Mouse (Mus musculus): ENCODE results near the gene Gm9972.

Gene Gm9972

DNA sequence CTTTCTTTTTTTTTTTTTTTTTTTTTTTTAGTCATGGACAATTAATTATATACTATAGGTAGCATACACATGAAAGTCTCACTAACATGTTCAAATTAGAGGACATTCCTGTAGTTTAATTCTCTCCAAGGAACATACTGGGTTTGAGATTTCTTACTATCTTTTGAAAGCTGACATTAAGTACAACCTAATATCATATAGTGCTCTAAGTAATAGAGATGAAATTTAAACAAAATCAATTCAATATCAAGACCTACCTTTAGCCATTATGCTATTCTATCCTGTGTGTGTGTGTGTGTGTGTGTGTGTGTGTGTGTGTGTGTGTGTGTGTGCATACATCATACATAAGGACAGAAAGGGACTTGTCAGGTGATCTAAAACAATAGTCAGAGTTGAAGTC is at the start of gene Gm9972:
TSS of gene Gm9972 (plus strand) at position 301 of the 400 bp plus-strand sequence.
- DNase-seq, result no peak

DNA sequence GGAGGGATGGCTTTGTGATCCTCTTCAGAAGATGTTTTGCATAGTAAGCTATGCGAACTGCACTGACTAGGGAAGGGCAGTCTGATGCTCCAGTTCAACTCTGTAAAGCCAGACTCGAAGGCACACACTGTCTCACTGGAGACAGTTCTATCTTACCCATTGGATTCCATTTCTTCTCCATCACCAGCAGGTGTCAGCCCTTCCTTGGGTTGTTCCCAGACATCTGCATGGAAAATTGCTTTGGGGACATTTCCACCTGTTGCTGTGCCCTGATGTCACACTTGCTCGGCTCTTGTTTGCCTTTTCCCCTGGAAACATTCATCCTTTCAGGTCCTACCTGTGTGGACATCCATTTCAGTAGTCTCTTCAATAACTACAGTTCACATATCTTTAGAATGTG is 36.4 kb upstream of the Gm9972 start:
- no peak for DNase-seq

DNA sequence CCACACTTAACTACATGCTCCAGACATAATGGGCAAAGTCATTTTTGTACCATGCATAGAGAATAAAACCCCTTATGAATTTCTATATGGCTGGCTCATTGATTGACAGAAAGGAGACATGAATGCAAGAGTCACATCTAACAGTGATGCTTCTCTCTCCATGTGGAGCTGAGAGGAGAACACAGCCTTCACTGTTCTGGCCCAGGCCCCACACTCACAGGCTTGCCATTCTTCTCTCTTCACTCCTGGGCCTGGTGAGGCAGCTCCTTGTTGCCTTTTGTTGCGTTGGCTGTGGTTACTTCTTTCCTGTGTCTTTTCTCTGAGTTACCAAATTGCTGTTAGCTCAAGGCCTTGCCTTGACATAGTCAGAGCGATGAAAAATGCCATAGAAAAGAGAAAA is 23.6 kb upstream of the Gm9972 start:
- no peak for DNase-seq

DNA sequence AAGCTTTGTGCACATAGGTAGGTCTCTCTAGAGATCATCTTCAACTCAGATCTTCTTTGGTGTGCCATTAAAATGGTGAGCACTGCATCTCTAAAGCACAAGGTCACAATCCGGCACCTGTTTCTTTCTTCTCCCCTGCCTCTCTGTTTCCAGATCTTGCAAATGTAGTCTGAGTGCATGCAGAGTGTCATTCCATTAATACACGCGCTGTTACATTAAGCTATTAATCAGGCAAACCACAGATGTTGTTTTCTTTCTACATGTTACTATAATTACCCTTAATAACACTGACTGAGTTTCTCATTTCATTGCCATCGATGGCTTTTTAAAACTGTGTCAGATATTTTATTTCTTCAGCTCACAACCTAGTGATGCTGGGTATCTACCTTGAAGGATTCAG is 22.6 kb upstream of the Gm9972 start:
- no peak for DNase-seq

DNA sequence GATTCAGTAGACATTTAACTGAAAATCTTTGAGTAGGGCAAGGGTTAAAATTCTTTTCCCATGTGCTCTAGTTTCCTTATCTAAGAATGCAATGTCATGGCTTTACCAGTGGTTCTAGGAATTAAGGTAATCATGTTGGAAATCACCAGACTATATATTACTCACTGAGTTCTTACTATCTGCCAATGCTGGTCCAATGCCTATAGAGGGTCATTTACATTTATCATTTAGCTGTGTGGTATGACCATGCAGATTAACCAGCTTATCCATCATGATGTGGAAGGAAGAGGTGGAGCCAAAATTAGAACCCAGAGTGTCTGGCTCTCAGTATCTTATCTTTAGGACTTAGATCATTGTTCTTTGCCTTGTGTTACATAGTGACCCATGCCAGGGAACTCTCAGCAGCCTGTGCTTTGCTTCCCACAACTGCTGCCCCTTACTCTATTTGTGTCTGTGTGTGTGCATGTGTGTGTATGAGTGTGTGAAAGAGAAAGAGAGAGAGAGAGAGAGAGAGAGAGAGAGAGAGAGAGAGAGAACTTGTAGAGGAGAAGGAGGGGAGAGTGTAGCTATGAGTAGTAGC is 12.3 kb upstream of the Gm9972 start:
- DNase-seq, result no peak

DNA sequence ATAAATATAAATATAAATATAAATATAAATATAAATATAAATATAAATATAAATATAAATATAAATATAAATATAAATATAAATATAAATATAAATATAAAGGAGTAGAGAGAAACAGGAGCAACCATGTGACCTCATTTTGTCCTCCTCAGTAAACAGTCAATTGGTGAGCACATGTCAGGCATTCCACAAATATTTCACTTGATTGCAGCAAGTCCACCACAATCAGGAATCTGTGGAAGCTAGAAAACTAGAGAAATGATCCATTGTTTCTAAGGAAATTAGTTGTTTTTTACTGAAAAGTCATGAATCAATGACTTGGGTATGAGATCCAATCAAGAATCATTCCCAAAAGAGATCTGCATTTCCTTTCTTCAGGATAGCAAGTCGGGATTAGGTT is 5.7 kb upstream of the Gm9972 start:
- DNase-seq, result no peak

DNA sequence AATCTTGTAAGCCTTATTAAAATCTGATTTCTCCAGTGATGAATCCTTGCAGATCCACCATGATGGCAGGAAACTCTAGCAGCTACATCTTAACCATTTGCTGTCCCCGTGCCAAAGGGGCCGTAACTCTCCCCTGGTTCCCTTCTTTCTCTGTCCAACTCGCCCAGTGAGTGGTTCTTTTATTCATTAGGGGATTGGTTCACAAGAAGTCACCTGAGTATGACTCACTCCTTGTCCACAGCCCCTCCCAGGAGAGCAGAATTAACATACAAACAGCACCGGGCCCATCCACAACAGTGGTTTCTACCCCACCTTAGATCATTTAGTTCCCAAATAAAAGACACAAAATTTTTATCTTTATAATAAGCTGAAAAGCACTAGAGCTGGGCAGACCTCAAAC is 3.4 kb upstream of the Gm9972 start:
- no peak for DNase-seq

DNA sequence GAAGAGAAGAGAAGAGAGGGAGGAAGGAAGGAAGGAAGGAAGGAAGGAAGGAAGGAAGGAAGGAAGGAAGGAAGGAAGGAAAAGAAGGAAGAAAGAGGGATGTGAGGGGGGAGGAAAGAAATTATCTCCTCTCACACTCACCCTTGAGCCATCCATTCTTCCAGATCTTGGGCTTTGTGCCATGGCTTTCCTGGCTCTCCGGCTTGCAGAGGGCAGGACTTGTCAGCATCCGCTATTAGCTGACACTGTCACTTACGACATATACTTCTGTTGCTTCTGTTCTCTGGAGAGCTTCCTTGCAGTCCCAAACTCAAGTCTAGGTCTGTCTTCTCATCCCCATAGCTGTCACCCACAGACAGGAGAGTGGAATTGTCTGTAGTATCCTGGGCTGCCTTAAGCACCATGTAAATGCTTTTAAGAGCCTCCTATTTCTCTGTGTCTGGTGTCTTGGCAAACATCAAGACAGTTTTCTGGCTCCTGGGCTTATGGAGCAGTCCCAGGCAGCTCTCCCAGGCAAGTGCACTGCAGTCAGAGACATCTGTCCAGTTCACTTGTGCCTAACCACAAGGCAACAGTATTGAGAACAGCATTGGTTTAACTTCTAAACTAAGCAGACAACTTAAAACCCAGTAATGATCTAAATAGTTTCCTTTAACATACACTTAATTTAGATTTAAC is 10.5 kb downstream of the Gm9972 start:
- DNase-seq, result no peak

DNA sequence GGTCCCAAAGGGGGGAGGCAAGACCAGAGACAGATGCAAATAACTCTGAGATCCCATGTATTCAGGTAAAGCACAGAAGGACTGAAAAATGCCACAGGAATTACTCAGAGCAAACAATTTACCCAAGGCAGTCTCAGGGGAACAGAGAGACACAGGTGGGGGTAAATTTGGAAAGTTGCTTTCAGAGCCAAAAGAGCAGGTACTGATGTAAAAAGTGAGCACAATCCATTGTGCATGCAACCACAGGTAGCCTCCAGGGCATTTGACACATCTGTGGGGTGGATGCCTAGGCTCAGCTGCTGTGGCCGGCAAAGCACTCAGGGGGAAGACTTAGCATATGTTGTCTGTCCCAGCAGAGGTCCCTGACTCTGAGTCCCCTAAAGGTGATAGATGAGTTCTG is 13.8 kb downstream of the Gm9972 start:
- DNase-seq, result no peak

DNA sequence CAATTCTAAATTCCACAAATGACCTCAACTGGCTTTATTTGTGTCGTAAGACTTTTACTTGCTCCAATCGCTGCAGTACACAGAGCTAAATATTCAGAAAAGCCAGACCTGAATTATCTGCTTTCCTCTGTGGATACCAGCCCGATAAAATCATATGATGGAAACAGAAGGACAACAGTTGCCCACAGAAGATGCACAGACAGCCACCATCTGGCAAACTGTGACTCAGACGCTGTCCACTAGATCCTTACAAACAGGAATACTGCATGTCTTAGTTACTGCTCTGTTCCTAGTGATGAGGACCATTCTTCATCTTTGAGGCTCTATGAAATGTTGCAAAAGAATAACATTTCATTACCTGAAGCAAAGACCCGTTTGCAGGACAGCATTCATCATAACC is 19.4 kb downstream of the Gm9972 start:
- DNase-seq, result no peak

DNA sequence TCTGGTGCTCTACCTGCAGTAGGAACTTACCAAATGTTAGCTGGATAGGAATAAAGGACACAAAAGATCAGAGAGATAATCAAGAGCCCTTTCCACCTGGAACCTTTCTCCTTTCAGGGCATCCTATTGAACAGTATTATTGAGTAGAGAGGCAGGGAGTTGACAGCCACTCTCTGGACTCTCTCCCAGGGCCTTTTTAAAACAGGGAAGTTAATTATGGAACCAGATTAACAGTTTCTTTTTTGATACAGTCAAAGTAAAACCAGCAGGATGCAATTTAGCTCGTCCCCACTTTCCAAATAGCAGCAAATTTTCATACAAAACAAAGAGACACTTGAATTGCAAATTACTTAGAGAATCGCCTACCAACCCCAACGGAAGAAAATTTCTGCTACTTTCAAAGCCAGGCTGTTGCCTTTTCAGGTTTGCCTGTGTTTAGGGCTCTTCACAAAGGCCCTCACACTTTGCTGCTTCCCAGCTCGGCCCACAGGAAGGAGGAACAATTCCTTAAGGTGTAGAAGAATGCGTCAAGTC is 24.0 kb downstream of the Gm9972 start:
- DNase-seq, result no peak

DNA sequence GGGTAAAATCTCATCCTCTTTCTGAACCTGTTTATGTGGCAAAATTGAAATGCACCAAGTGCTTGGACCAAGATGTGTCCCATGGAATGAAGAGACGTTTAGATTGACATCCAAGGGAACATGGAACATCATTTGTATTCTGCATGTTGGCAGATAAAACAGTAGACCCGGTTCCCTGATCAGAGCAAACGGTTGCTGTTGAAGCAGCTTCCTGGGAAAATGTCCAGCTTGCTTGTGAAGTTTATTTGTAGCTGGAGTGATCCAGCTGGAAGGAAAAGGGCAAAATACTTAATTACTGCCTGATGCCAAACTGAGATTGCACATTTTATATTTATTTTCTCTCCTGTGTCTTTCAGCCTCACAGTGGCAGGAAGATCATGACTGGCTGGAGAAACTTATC is 26.7 kb downstream of the Gm9972 start:
- DNase-seq, result no peak

DNA sequence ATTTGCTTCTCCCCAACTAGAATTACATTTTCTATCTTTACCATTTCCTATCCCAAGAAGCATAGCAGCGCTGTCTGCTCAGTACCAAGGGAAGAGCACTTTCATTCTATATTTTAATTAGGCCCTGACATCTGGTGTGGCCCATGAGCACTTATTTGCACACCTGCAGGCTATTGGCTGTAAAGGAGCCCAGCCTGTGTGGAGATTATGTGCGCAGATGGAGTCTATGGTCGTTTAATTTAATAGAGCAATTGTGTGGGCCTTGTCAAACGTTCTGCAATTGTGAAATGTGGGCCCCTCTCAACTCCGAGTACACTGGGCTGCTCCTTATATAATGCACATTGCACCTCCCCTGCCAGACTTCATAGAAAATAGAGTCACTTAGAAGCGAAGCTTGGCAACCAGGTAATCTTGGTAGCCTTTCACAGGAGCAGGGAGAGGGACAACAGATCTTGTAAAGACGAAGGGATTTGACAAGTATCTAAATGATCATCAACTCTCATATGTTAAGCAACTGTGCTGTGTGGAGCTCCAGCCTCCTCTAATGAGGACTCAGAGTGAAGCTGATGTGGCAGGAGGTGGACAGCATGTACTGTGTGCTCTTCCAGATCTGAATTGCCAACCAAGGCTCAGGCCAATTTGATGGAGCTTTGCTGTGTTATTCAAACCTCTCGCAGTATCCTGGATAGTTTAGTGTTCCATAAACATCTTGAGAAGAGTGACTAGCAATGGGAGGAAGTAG is 50.9 kb downstream of the Gm9972 start:
- no peak for DNase-seq

Data from spleen, adult 18-20 months (tissue).